Mouse (Mus musculus) heart, adult 2 months (tissue): ENCODE measurements around the gene Olfr652. TPM values are rescaled to one million over a fixed set of nuclear protein-coding genes. Genes with fewer than 3 reads are reported as not detected.

Experiments used
- DNase-seq, 2 experiments: peaks; one replicate each; pipeline ENCODE4 v3.0.0; 2021
- H3K27ac ChIP-seq: fragments of 200-600 bp; 2 replicates; pipeline ENCODE4 v1.8.1; 2022
- H3K27me3 ChIP-seq: fragments of 200-500 bp; 2 replicates; pipeline ENCODE4 v1.6.1; 2012; ENCODE audit warnings: mild to moderate bottlenecking, low read length, inconsistent platforms, mixed read lengths; ENCODE audit not compliant: control insufficient read depth, insufficient read depth
- H3K36me3 ChIP-seq: fragments of 200-500 bp; 2 replicates; pipeline ENCODE4 v1.6.1; 2012; ENCODE audit warnings: low read length, inconsistent platforms; ENCODE audit not compliant: control insufficient read depth, insufficient read depth
- H3K4me1 ChIP-seq: fragments of 200-500 bp; 2 replicates; pipeline ENCODE4 v1.6.1; 2011; ENCODE audit warnings: low read length; ENCODE audit not compliant: control insufficient read depth, insufficient read depth
- H3K4me3 ChIP-seq: fragments of 200-600 bp; 2 replicates; pipeline ENCODE4 v1.8.1; 2022
- H3K79me2 ChIP-seq: fragments of 200-500 bp; replicated peaks from 2 replicates; pipeline ENCODE4 v1.6.1; 2012; ENCODE audit warnings: mild to moderate bottlenecking, inconsistent platforms, low read length, moderate library complexity, mixed read lengths; ENCODE audit not compliant: control insufficient read depth, insufficient read depth
- H3K9ac ChIP-seq: fragments of 200-500 bp; 2 replicates; pipeline ENCODE4 v1.6.1; 2012; ENCODE audit warnings: low read depth, mild to moderate bottlenecking, control low read depth, inconsistent platforms, low read length, mixed read lengths
- CTCF ChIP-seq: fragments of 200-600 bp; IDR thresholded peaks from 2 replicates; pipeline ENCODE4 v1.8.1; 2022; ENCODE audit warnings: antibody characterized with exemption, mild to moderate bottlenecking, moderate library complexity
- EP300 ChIP-seq: fragments of 200-500 bp; IDR thresholded peaks from 2 replicates; pipeline ENCODE4 v1.6.1; 2011; ENCODE audit warnings: low read depth, low read length, control low read depth; ENCODE audit not compliant: insufficient read depth
- POLR2A ChIP-seq: fragments of 200-500 bp; IDR thresholded peaks from 2 replicates; pipeline ENCODE4 v1.6.1; 2011; ENCODE audit warnings: mild to moderate bottlenecking, low read depth, low read length, control low read depth; ENCODE audit not compliant: insufficient read depth
- WGBS: fragments of 180-500 bp; shearing (Covaris S2); methylation state at CpG from one replicate; pipeline ENCODE4 v1.1.7; 2018; 5-methylcytosine and 5-hydroxymethylcytosine counted together
- intact Hi-C: fragments of 180-260 bp; cut with DNase I; formaldehyde crosslinking; loops from one replicate; pipeline ENCODE4 v1.15.1; 2025
- polyA plus RNA-seq: library from polyadenylated mRNA; depleted of rRNA; stranded (reverse); fragments of >200 nt; gene quantifications from 2 replicates; pipeline ENCODE4 v1.2.3, GENCODE M21; 2012; rRNA removed
- total RNA-seq, 2 experiments: library from RNA; stranded (reverse); gene quantifications; 2 replicates each; pipeline ENCODE4 v1.2.3; 2021

The Olfr652 gene
- total and polyA plus RNA-seq, 3 experiments: not detected

- no peak within 1 kb of the TSS for H3K27ac ChIP-seq
- TF ChIP-seq EP300 (no peak), CTCF (no peak), POLR2A (no peak)
- H3K27me3 ChIP-seq: no peaks in the 10 kb centered on the region
- DNase-seq: no peak
- H3K79me2 ChIP-seq: no peaks in the 10 kb centered on the region
- intact Hi-C loops: no loop called here
- no peak within 1 kb of the TSS for H3K9ac ChIP-seq
- H3K4me1 ChIP-seq: no peaks in the 10 kb centered on the region
- H3K36me3 ChIP-seq: no peaks in the 10 kb centered on the region
- WGBS: 76% methylated on average over 4 of the region's 4 CpGs
- no peak within 1 kb of the TSS for H3K4me3 ChIP-seq
Observed at GRCm38 (mm10) chr7:104586725-104587124, 26.0 kb downstream of the Olfr652 start, which contains the start of gene Olfr654. Gene Olfr654 (plus strand): TSS chr7:104587025.

GRCm38 (mm10) chr7:104588274-104588673, 27.6 kb downstream of the Olfr652 start:
- Histone ChIP-seq H3K79me2 (no peaks in the 10 kb centered on the region), H3K27ac (no peak overlapping the region), H3K36me3 (no peaks in the 10 kb centered on the region), H3K4me1 (no peaks in the 10 kb centered on the region), H3K27me3 (no peaks in the 10 kb centered on the region), H3K9ac (no peak overlapping the region), H3K4me3 (no peak overlapping the region)
- TF ChIP-seq EP300: no peak
- TF ChIP-seq POLR2A: no peak
- TF ChIP-seq CTCF: no peak
- no peak for DNase-seq
- 75% methylated on average over 5 of the region's 5 CpGs for WGBS
- intact Hi-C loops: no loop called here

- TF ChIP-seq EP300: no peak
- TF ChIP-seq POLR2A: no peak
- TF ChIP-seq CTCF: no peak
- WGBS: 66% methylated on average over 2 of the region's 2 CpGs
- Histone ChIP-seq H3K27me3 (no peaks in the 10 kb centered on the region), H3K4me3 (no peak within 1 kb of the TSS), H3K4me1 (no peaks in the 10 kb centered on the region), H3K79me2 (no peaks in the 10 kb centered on the region), H3K27ac (no peak within 1 kb of the TSS), H3K9ac (no peak within 1 kb of the TSS), H3K36me3 (no peaks in the 10 kb centered on the region)
- intact Hi-C loops: no loop called here
- DNase-seq: no peak
Observed at GRCm38 (mm10) chr7:104601679-104602078, 41.0 kb downstream of the Olfr652 start, which contains the start of gene Olfr655. Gene Olfr655 (minus strand): TSS chr7:104601779.

- Histone ChIP-seq H3K27ac (no peak overlapping the region), H3K4me3 (no peak overlapping the region), H3K9ac (no peak overlapping the region), H3K36me3 (no peaks in the 10 kb centered on the region), H3K27me3 (no peaks in the 10 kb centered on the region), H3K79me2 (no peaks in the 10 kb centered on the region), H3K4me1 (no peaks in the 10 kb centered on the region)
- intact Hi-C loops: no loop called here
- no peak for TF ChIP-seq EP300
- no peak for TF ChIP-seq POLR2A
- peak; percentile 74 for TF ChIP-seq CTCF
- DNase-seq: peak; percentile 4 to 27
- 5% methylated on average over 3 of the region's 3 CpGs for WGBS
Observed at GRCm38 (mm10) chr7:104603173-104603572, 42.5 kb downstream of the Olfr652 start.

GRCm38 (mm10) chr7:104604727-104605126, 44.0 kb downstream of the Olfr652 start:
- intact Hi-C loops: no loop called here
- Histone ChIP-seq H3K9ac (no peak overlapping the region), H3K27me3 (no peaks in the 10 kb centered on the region), H3K79me2 (no peaks in the 10 kb centered on the region), H3K27ac (no peak overlapping the region), H3K4me3 (no peak overlapping the region), H3K4me1 (no peaks in the 10 kb centered on the region), H3K36me3 (no peaks in the 10 kb centered on the region)
- no peak for DNase-seq
- TF ChIP-seq CTCF: no peak
- no peak for TF ChIP-seq EP300
- no peak for TF ChIP-seq POLR2A

GRCm38 (mm10) chr7:104613655-104614054, 53.0 kb downstream of the Olfr652 start, which contains the start of gene Olfr656:
Gene Olfr656 (plus strand): TSS chr7:104613955.
- WGBS: 63% methylated on average over 4 of the region's 4 CpGs

More at GRCm38 (mm10) chr7:104613655-104614054, 53.0 kb downstream of the Olfr652 start, which contains the start of gene Olfr656:
- Histone ChIP-seq H3K27me3 (no peaks in the 10 kb centered on the region), H3K36me3 (no peaks in the 10 kb centered on the region), H3K27ac (no peak within 1 kb of the TSS), H3K79me2 (no peaks in the 10 kb centered on the region), H3K9ac (no peak within 1 kb of the TSS), H3K4me3 (no peak within 1 kb of the TSS), H3K4me1 (no peaks in the 10 kb centered on the region)
- TF ChIP-seq POLR2A: no peak
- no peak for TF ChIP-seq EP300
- TF ChIP-seq CTCF: no peak
- DNase-seq: no peak
- intact Hi-C loops: no loop called here

Other genes with a start within 250 kb of the Olfr652 start
- 1 to 10 TPM; 5.8 to 6.3 TPM for gene Trim12a, start 245.4 kb upstream of the Olfr652 start, total RNA-seq
- gene Trim12a, start 245.4 kb upstream of the Olfr652 start, polyA plus RNA-seq: 2.9 and 4.0 TPM in 2 replicates
- under 1 TPM in 1 of 2 experiments, not detected in 1; 0.39 TPM for gene Trim34b, start 231.4 kb upstream of the Olfr652 start, total RNA-seq
- gene Trim34b, start 231.4 kb upstream of the Olfr652 start, polyA plus RNA-seq: 2.2 and 3.5 TPM in 2 replicates
- 1 to 10 TPM; 4.1 to 5.5 TPM for gene Trim12c, start 207.5 kb upstream of the Olfr652 start, total RNA-seq
- 2.6 and 4.2 TPM in 2 replicates for gene Trim12c, start 207.5 kb upstream of the Olfr652 start, polyA plus RNA-seq
- under 1 TPM; 0.14 to 0.23 TPM for gene Trim30b, start 191.0 kb upstream of the Olfr652 start, total RNA-seq
- 0.21 and 0.23 TPM in 2 replicates for gene Trim30b, start 191.0 kb upstream of the Olfr652 start, polyA plus RNA-seq
- gene Trim30c, start 160.1 kb upstream of the Olfr652 start, total RNA-seq: under 1 TPM; 0.18 to 0.20 TPM
- gene Trim30c, start 160.1 kb upstream of the Olfr652 start, polyA plus RNA-seq: 0.08 and 0.18 TPM in 2 replicates
- 1 to 10 TPM; 3.5 to 3.6 TPM for gene Trim30a, start 95.7 kb upstream of the Olfr652 start, total RNA-seq
- gene Trim30a, start 95.7 kb upstream of the Olfr652 start, polyA plus RNA-seq: 2.6 and 5.3 TPM in 2 replicates
- under 1 TPM; 0.37 to 0.75 TPM for gene Trim30d, start 53.1 kb upstream of the Olfr652 start, total RNA-seq
- 0.62 and 0.76 TPM in 2 replicates for gene Trim30d, start 53.1 kb upstream of the Olfr652 start, polyA plus RNA-seq
- gene Olfr651, start 10.8 kb upstream of the Olfr652 start, total RNA-seq: not detected
- gene Olfr651, start 10.8 kb upstream of the Olfr652 start, polyA plus RNA-seq: not detected in 2 replicates
- not detected for gene Olfr653, start 16.4 kb downstream of the Olfr652 start, total RNA-seq
- gene Olfr653, start 16.4 kb downstream of the Olfr652 start, polyA plus RNA-seq: not detected in 2 replicates
- gene Olfr654, start 26.1 kb downstream of the Olfr652 start, total RNA-seq: not detected
- not detected in 2 replicates for gene Olfr654, start 26.1 kb downstream of the Olfr652 start, polyA plus RNA-seq
- not detected for gene Olfr655, start 40.9 kb downstream of the Olfr652 start, total RNA-seq
- gene Olfr655, start 40.9 kb downstream of the Olfr652 start, polyA plus RNA-seq: not detected in 2 replicates
- not detected for gene Olfr656, start 53.1 kb downstream of the Olfr652 start, total RNA-seq
- gene Olfr656, start 53.1 kb downstream of the Olfr652 start, polyA plus RNA-seq: not detected in 2 replicates
- gene Olfr657, start 63.9 kb downstream of the Olfr652 start, total RNA-seq: not detected
- gene Olfr657, start 63.9 kb downstream of the Olfr652 start, polyA plus RNA-seq: not detected in 2 replicates
- gene Olfr658, start 86.4 kb downstream of the Olfr652 start, total RNA-seq: not detected
- not detected in 2 replicates for gene Olfr658, start 86.4 kb downstream of the Olfr652 start, polyA plus RNA-seq
- not detected for gene Olfr659, start 105.9 kb downstream of the Olfr652 start, total RNA-seq
- gene Olfr659, start 105.9 kb downstream of the Olfr652 start, polyA plus RNA-seq: not detected in 2 replicates
- not detected for gene Olfr661, start 125.6 kb downstream of the Olfr652 start, total RNA-seq
- not detected in 2 replicates for gene Olfr661, start 125.6 kb downstream of the Olfr652 start, polyA plus RNA-seq
- not detected for gene Usp17le, start 216.6 kb downstream of the Olfr652 start, total RNA-seq
- not detected in 2 replicates for gene Usp17le, start 216.6 kb downstream of the Olfr652 start, polyA plus RNA-seq